Mouse (Mus musculus) heart, adult 2 months (tissue): Measurements from ENCODE around the gene Pou6f1.

ENCODE experiments used
- CTCF ChIP-seq: fragments of 200-600 bp; IDR thresholded peaks from 2 replicates; pipeline ENCODE4 v1.8.1; 2022; ENCODE audit warnings: antibody characterized with exemption, mild to moderate bottlenecking, moderate library complexity
- EP300 ChIP-seq: fragments of 200-500 bp; IDR thresholded peaks from 2 replicates; pipeline ENCODE4 v1.6.1; 2011; ENCODE audit warnings: low read depth, low read length, control low read depth; ENCODE audit not compliant: insufficient read depth
- POLR2A ChIP-seq: fragments of 200-500 bp; IDR thresholded peaks from 2 replicates; pipeline ENCODE4 v1.6.1; 2011; ENCODE audit warnings: mild to moderate bottlenecking, low read depth, low read length, control low read depth; ENCODE audit not compliant: insufficient read depth

DNA sequence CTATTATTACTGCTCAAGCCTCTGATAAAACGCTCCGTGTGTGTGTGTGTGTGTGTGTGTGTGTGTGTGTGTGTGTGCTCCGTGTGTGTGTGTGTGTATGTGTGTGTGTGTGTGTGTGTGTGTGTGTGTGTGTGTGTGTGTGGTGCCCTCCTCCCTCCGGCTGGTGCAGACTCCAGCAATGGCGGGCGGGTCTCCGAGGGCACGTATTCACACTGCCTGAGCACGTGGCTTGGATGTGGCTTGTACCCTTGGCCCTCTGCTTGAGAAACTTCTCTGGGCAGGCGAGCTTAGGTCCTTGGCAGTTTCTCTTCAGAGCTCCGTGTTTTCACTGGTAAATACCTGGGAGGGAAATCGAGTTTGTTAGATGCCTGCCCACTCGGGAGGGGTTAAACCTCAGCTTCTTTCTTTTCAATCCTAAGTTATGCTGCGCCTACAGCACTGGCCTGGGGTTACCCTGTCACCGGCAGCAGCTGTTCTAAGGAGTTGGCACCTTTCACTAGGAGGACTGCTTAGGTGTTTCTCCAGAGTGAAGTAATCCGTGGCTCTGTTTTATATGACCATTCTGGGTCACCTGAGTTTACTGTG is 41.5 kb upstream of the Pou6f1 start:
- no peak for TF ChIP-seq POLR2A
- TF ChIP-seq EP300, result no peak
- no peak for TF ChIP-seq CTCF
